Mouse (Mus musculus): ENCODE data around the gene Fam126b.
"Not testable (repeated sequence)": the region's sequence is repeated elsewhere in the genome, so short reads cannot be mapped to it uniquely, and the experiment has no call there.

Fam126b gene

DNA sequence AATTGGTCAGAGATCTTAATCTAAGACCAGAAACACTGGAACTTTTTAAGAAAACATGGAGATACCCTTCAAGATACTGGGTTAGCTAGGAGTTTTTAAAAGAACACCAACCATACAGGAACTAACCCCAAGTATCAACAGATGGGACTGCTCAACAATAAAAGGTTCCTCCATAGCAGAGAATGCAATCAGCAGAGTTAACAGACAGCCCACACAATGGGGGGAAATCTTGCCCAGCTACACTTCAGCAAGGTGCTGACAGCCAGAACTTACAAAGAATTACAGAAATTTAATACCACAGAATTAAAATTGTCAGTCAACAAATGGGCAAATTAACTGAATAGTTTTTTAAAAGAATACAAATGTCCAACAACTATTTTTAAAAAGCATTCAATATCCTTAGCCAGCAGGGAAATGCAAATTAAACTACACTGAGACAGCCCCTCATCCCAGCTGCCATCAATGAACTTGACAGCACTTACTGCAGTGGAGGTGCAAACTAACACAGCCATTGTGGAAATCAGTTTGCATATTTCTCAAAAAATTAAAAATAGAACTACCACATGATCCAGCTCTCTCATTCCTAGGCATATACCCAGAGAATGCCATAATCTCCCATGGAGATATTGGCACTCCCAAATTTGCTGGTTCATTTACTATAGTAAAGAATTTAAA, 17.5 kb downstream of the Fam126b start:
- no peak for DNase-seq (ENCODE audit: low spot score)

DNA sequence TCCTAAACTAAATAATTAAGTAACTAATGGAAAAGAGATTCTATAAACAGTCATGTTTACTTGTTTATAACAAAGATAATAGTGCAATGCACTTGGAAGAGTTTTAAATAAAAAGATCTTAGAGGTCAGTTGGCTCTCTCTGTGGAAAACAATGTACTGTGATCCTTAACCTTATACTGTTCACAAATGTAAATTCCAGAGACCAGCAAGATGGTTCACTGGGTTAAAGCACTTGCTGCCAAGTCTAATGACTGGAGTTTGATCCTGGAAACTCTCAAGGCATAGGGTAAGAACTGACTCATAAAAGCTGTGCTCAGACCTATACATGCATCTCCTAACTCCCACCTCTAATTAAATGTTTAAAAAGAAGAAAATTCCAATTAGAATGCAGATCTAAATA, 19.5 kb downstream of the Fam126b start:
- no peak for DNase-seq (ENCODE audit: low spot score)

DNA sequence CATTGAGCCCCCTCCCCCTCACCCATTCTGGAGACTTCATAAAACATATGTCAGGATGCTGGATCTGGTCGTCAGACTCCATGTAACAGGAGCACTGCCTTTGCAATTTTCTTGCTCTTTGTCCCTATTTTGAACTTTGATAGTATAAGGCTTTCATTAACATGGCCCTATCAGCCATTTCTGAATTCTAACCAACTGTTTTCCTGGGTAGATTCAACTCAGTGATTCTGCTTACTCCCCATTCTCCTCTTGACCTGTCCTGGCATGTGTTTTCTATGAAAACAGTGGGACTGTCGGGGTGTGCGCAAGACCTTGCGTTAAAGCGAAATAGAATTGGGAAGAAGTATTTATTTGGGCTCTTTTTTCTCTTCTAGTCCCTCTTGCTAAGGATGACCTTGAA, 21.1 kb downstream of the Fam126b start:
- DNase-seq (ENCODE audit: low spot score): no peak

DNA sequence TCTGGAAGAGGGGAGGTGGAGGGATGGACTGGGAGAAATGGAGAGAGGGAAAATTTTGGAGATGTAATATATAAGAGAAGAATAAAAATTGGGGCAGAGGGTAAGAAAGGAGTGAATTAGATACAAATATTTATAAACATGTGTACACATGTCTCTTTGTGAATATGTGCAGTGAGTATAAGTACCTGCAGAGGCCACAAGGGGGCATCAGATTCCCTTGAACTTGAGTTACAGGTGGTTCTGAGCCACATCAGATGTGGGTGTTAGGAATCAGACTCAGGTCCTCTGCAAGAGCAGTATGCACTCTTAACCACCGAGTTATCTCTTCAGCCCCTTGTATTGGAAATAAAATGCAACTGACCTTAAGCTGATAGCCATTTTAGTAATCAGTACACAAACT, 23.7 kb downstream of the Fam126b start:
- peak; percentile 12 for DNase-seq (ENCODE audit: low spot score)

GRCm38 (mm10) chr1:58560370-58560769, 25.8 kb downstream of the Fam126b start:
- not testable (repeated sequence) for DNase-seq (ENCODE audit: low spot score)

GRCm38 (mm10) chr1:58541386-58541785, 44.7 kb downstream of the Fam126b start:
- no peak for DNase-seq (ENCODE audit: low spot score)

DNA sequence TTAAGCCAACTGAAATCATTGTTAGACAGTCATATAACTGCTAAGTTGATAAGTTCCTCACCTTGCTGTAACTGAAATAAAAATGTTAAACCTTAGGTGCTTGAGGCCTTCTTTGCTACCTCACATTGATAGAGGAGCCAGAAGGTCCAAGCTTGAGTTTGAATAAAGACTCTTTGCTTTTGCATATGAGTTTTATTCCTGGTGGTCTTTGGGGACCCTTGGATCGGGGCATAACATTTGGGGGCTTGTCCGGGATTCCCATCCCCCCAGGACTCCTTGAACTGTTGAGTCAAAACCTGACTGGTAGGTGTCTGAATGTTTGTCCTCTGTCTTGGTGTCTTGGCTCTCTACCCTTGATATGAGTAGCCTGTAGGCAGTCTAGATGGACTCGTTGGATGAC, 78.9 kb downstream of the Fam126b start:
- no peak for DNase-seq (ENCODE audit: low spot score)

GRCm38 (mm10) chr1:58504577-58505254, 81.4 kb downstream of the Fam126b start, which contains the start of gene Orc2:
TSS of gene Orc2 (minus strand) at chr1:58505109.
- DNase-seq (ENCODE audit: low spot score): peak; percentile 85

DNA sequence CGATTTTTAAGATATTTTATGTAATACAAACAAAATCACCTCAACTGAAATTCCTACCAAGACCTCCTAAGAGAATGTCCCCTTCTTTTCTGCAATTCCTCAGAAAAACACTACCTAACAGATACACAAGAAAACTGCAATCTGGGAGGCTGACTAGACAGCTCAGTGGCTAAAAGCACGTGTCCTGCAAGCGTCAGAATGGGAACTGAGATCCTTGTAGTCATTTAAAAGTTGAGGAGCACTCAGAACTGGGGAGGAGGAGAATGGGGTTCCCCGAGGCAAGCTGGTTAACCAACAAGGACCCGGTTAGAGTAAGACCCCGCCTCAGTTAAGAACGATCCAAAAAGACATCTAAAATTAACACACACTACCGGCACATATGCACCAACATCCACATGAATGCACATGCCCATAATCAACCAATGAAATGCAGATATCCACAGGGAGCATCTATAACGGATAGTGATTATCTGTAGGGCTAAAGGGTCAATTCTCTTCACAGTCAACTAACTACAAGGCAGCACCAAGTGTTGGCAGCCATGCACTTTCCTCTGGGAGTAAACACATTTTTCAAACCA, 82.2 kb downstream of the Fam126b start:
- DNase-seq (ENCODE audit: low spot score): no peak

DNA sequence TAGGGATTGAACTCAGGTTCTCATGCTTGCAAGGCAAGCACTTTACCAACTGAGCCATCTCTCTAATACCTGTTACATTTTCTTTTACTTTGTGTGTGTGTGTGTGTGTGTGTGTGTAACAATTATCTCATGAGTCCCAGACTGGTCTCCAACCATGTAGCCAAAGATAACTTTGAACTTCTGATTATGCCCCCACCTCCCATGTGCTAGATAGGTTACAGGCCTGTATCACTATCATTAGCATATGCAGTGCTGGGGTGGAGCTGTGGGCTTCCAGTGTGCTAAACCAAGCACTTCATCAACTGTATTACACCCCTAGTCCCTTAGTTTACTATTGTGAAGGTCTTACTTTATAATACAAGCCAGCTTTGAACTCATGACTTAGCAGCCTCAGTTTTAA, 83.0 kb downstream of the Fam126b start:
- DNase-seq (ENCODE audit: low spot score): no peak

DNA sequence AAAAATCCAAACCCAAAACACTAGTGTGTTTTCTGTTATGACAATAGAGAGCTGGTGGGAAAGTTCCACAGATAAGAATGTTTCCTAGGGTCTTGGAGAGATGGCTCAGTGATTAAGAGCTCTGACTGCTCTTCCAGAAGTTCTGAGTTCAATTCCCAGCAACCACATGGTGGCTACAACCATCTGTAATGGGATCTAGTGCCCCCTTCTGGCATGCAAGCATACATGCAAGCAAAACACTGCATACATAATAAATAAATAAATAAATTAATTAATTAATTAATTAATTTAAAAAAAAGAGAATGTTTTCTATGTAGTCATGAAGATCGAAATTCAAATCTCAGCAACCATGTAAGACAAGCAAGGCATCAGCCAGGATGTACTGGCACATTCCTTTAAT, 87.4 kb downstream of the Fam126b start:
- no peak for DNase-seq (ENCODE audit: low spot score)

DNA sequence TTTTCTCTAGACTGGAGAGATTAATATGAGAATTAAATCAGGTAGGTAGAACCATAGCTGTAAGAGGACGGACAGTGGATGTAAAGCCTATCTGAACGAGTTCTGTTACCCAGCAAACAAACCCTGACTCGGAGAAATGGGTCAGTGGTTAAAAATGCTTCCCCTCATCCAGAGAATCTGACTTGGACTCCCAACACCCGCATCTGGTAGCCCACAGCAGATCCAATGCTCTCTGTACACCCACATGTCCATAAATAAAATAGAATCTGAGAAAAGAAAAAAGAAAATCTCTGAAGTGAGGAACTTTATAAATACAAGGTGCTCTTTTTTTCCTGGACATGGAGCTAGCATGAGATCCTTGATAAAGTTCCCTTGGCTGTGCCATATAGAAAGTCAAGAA, 88.4 kb downstream of the Fam126b start:
- DNase-seq (ENCODE audit: low spot score): no peak

DNA sequence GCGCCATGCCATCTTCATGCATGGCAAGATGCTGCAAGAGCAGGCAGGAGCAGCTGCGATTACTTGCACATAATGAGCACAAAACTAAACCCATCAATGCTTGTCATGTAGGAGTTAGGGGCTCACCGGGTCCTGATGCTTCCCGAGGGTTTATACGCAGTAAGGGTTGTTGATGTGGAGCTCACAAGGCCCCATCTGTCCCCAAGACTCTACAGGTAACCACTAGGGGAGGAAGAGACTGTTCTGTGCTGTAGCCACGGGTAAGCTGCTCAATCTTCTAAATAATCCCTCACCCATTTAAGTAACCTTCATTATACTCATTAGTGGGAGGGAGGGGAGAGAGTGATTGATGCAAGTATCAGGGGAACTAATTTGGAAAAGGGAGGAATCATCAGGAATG, 90.5 kb downstream of the Fam126b start:
- no peak for DNase-seq (ENCODE audit: low spot score)

DNA sequence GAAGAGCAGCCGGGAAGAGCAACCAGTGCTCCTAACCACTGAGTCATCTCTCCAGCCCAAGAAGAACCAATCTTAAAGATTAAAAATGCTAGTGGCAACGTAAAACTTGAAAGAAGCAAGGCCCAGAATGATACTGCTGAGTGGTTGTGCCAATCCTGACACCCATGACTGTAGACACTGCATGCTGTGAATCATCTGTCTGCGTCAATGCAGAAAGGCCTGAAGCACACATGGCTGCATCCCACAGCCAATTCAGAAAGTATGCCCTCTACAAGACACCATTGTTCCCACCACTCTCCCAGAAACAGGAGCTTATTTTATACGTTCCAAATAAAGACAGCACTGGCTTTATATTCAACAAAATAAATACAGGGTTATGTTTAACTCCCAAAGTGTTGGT, 103.5 kb downstream of the Fam126b start:
- no peak for DNase-seq (ENCODE audit: low spot score)

DNA sequence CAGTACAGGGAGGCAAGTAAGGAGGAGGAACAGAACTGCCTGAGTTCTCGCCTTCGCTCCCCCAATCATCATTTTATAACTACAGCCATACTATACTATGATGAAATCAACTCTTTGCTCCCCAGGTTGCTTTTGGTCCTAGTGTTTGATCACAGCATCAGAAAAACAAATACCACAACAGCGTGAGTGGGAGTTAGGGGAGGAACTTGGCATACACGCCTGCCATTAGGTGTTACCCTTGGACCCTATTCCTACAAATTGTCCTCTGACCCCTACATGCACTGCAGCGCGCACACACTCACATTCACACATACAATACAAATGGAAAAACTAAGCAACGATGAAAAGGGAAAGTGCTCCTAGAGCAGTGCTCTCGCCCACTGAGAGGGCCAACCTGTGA, 110.5 kb downstream of the Fam126b start:
- no peak for DNase-seq (ENCODE audit: low spot score)

Measured in urinary bladder, postnatal 25 days (tissue).